Mouse (Mus musculus): ENCODE measurements at regions not wholly inside any gene's neighbourhood (a gene's known extent, or its start where the extent isn't known, plus 50 kb on each side); places are given as distances from the start of the nearest gene placed in this dataset.

- no peaks in the 10 kb centered on the region for H3K4me1 ChIP-seq (ENCODE audit: control insufficient read depth in 1 of 2, insufficient read depth in 2 of 2, low read length in 2 of 2)
- H3K9me3 ChIP-seq (replicated peaks; ENCODE audit: insufficient read depth, low read length) = no peaks in the 10 kb centered on the region
- H3K9ac ChIP-seq (ENCODE audit: control insufficient read depth, low read depth, low read length, poor library complexity, severe bottlenecking) = no peak overlapping the region
- no peaks in the 10 kb centered on the region for H3K36me3 ChIP-seq (ENCODE audit: control insufficient read depth in 1 of 2, insufficient read depth in 2 of 2, low read length in 2 of 2)
- H3K27me3 ChIP-seq (ENCODE audit: control insufficient read depth in 1 of 2, insufficient read depth in 2 of 2, low read length in 2 of 2) = no peaks in the 10 kb centered on the region
- DNase-seq (ENCODE audit: low read depth, low spot score) = no peak
- no peak overlapping the region for H3K27ac ChIP-seq (ENCODE audit: control insufficient read depth, low read depth, low read length)
- H3K79me2 ChIP-seq (ENCODE audit: control insufficient read depth, insufficient read depth, low read length, poor library complexity) = no peaks in the 10 kb centered on the region
- TF ChIP-seq UBTF (IDR thresholded peaks at IDR 0.05; ENCODE audit: borderline replicate concordance, insufficient read depth, low read depth, low read length) = no peak
- no peak for TF ChIP-seq CHD2 (IDR thresholded peaks at IDR 0.05; ENCODE audit: low read length)
- TF ChIP-seq TAL1 (IDR thresholded peaks at IDR 0.05; ENCODE audit: low read length) = no peak
- TF ChIP-seq NELFE (IDR thresholded peaks at IDR 0.05; ENCODE audit: low read depth, low read length) = no peak
- TF ChIP-seq MEF2A (IDR thresholded peaks at IDR 0.05; ENCODE audit: extremely low read depth, insufficient replicate concordance, low read depth, low read length, poor library complexity, severe bottlenecking) = no peak
- TF ChIP-seq ZNF384 (IDR thresholded peaks at IDR 0.05; ENCODE audit: low read depth, low read length) = no peak
- TF ChIP-seq TCF12 (IDR thresholded peaks at IDR 0.05; ENCODE audit: low read depth, low read length) = no peak
- TF ChIP-seq POLR2AphosphoS2 (IDR thresholded peaks at IDR 0.05; ENCODE audit: low read length) = no peak
- no peak for TF ChIP-seq CTCF (IDR thresholded peaks at IDR 0.05 in 2 of 3, conservative IDR thresholded peaks at IDR 0.05 in 1 of 3; ENCODE audit: control insufficient read depth in 1 of 3, insufficient read depth in 1 of 3, low read depth in 2 of 3, low read length in 3 of 3, poor library complexity in 1 of 3, severe bottlenecking in 1 of 3)
- TF ChIP-seq ZC3H11A (IDR thresholded peaks at IDR 0.05; ENCODE audit: low read depth, low read length) = no peak
- TF ChIP-seq TBP (IDR thresholded peaks at IDR 0.05; ENCODE audit: low read depth, low read length) = no peak
- no peak for TF ChIP-seq GABPA (IDR thresholded peaks at IDR 0.05; ENCODE audit: low read depth, low read length)
- no peak for TF ChIP-seq ZMIZ1 (IDR thresholded peaks at IDR 0.05; ENCODE audit: low read depth, low read length)
- TF ChIP-seq ETS1 (IDR thresholded peaks at IDR 0.05; ENCODE audit: low read depth, low read length) = no peak
- no peak for TF ChIP-seq NRF1 (IDR thresholded peaks at IDR 0.05; ENCODE audit: insufficient read depth, low read depth, low read length, poor library complexity, severe bottlenecking)
- TF ChIP-seq MYB (IDR thresholded peaks at IDR 0.05; ENCODE audit: low read depth, low read length) = no peak
- TF ChIP-seq JUND (IDR thresholded peaks at IDR 0.05; ENCODE audit: low read depth, low read length) = no peak
- TF ChIP-seq MAX (IDR thresholded peaks at IDR 0.05; ENCODE audit: low read length) = no peak
- TF ChIP-seq SMC3 (IDR thresholded peaks at IDR 0.05; ENCODE audit: low read depth, low read length) = no peak
- no peak overlapping the region for H3K4me3 ChIP-seq (ENCODE audit: control insufficient read depth in 1 of 2, insufficient read depth in 1 of 2, low read depth in 2 of 2, low read length in 2 of 2)
These were observed 155.6 kb downstream of the Arrdc3 start for GRCm38 (mm10) chr13:81038736-81039135.

GRCm38 (mm10) chr13:81040494-81040893 is 157.3 kb downstream of the Arrdc3 start:
- H3K4me1 ChIP-seq (ENCODE audit: control insufficient read depth in 1 of 2, insufficient read depth in 2 of 2, low read length in 2 of 2) = no peaks in the 10 kb centered on the region

More at GRCm38 (mm10) chr13:81040494-81040893, 157.3 kb downstream of the Arrdc3 start:
- no peaks in the 10 kb centered on the region for H3K9me3 ChIP-seq (replicated peaks; ENCODE audit: insufficient read depth, low read length)
- H3K79me2 ChIP-seq (ENCODE audit: control insufficient read depth, insufficient read depth, low read length, poor library complexity) = no peaks in the 10 kb centered on the region
- no peak for DNase-seq (ENCODE audit: low read depth, low spot score)
- no peak overlapping the region for H3K9ac ChIP-seq (ENCODE audit: control insufficient read depth, low read depth, low read length, poor library complexity, severe bottlenecking)
- TF ChIP-seq POLR2A (IDR thresholded peaks at IDR 0.05; ENCODE audit: control insufficient read depth in 1 of 2, insufficient read depth in 1 of 2, low read depth in 1 of 2, low read length in 2 of 2, poor library complexity in 1 of 2) (no peak), ZNF384 (IDR thresholded peaks at IDR 0.05; ENCODE audit: low read depth, low read length) (no peak), CHD1 (IDR thresholded peaks at IDR 0.05; ENCODE audit: low read depth, low read length) (no peak), ETS1 (IDR thresholded peaks at IDR 0.05; ENCODE audit: low read depth, low read length) (no peak), HCFC1 (IDR thresholded peaks at IDR 0.05; ENCODE audit: low read depth, low read length) (no peak), ZKSCAN1 (IDR thresholded peaks at IDR 0.05; ENCODE audit: low read depth, low read length) (no peak), MEF2A (IDR thresholded peaks at IDR 0.05; ENCODE audit: extremely low read depth, insufficient replicate concordance, low read depth, low read length, poor library complexity, severe bottlenecking) (no peak), TBP (IDR thresholded peaks at IDR 0.05; ENCODE audit: low read depth, low read length) (no peak)
- no peak overlapping the region for H3K4me3 ChIP-seq (ENCODE audit: control insufficient read depth in 1 of 2, insufficient read depth in 1 of 2, low read depth in 2 of 2, low read length in 2 of 2)
- H3K27me3 ChIP-seq (ENCODE audit: control insufficient read depth in 1 of 2, insufficient read depth in 2 of 2, low read length in 2 of 2) = no peaks in the 10 kb centered on the region
- no peak overlapping the region for H3K27ac ChIP-seq (ENCODE audit: control insufficient read depth, low read depth, low read length)
- H3K36me3 ChIP-seq (ENCODE audit: control insufficient read depth in 1 of 2, insufficient read depth in 2 of 2, low read length in 2 of 2) = no peaks in the 10 kb centered on the region
